Mouse (Mus musculus) monocyte, adult 5-6 weeks (primary cell): ENCODE data around the gene Abca2. TPM values are rescaled to one million over a fixed set of nuclear protein-coding genes. Genes with fewer than 3 reads are reported as not detected.
"Not testable (repeated sequence)": the region's sequence is repeated elsewhere in the genome, so short reads cannot be mapped to it uniquely, and the experiment has no call there.

Source experiments
- ATAC-seq: fragments of 153-309, 156-312 bp; replicated peaks from 2 replicates; pipeline ENCODE4 v1.8.0; 2017; ENCODE audit warnings: mild to moderate bottlenecking; ENCODE audit not compliant: low TSS enrichment, insufficient number of reproducible peaks, severe bottlenecking, poor library complexity, low FRiP score
- total RNA-seq: library from RNA; stranded (forward); fragments of 200-1000, 200-491, 200-594 nt; gene quantifications from 3 replicates; pipeline ENCODE4 v1.2.3, GENCODE M21; 2017

Gene Abca2
- 16.8 to 46.8 TPM (median 17.5 TPM) in 3 replicates for total RNA-seq

- ATAC-seq, result peak; percentile 32
Measured at GRCm38 (mm10) chr2:25428442-25429236, at the start of gene Abca2. Gene Abca2 (plus strand): TSS chr2:25428703.

GRCm38 (mm10) chr2:25384492-25384891 lies 44.0 kb upstream of the Abca2 start:
- ATAC-seq, result no peak

GRCm38 (mm10) chr2:25391266-25391665 lies 37.2 kb upstream of the Abca2 start:
- ATAC-seq, result no peak

- ATAC-seq, result no peak
Measured at GRCm38 (mm10) chr2:25394281-25395221, 34.0 kb upstream of the Abca2 start.

- no peak for ATAC-seq
Measured at GRCm38 (mm10) chr2:25395721-25396596, 32.5 kb upstream of the Abca2 start, which contains the start of gene Entpd2. Gene Entpd2 (plus strand): TSS chr2:25395874.

GRCm38 (mm10) chr2:25396597-25396983 lies 31.9 kb upstream of the Abca2 start:
- no peak for ATAC-seq

- no peak for ATAC-seq
Measured at GRCm38 (mm10) chr2:25397010-25397409, 31.5 kb upstream of the Abca2 start.

GRCm38 (mm10) chr2:25398065-25398464 lies 30.4 kb upstream of the Abca2 start:
- ATAC-seq, result no peak

GRCm38 (mm10) chr2:25399051-25399450 lies 29.5 kb upstream of the Abca2 start, which contains the start of gene Npdc1:
Gene Npdc1 (plus strand): TSS chr2:25399351.
- no peak for ATAC-seq

GRCm38 (mm10) chr2:25400291-25400690 lies 28.2 kb upstream of the Abca2 start:
- no peak for ATAC-seq

- no peak for ATAC-seq
Measured at GRCm38 (mm10) chr2:25400764-25401163, 27.7 kb upstream of the Abca2 start.

GRCm38 (mm10) chr2:25402377-25402971 lies 26.0 kb upstream of the Abca2 start:
- ATAC-seq, result 0 out of 2 replicates have a peak, but pooled peaks have one; percentile 41

GRCm38 (mm10) chr2:25402972-25403601 lies 25.4 kb upstream of the Abca2 start:
- ATAC-seq, result no peak

GRCm38 (mm10) chr2:25403994-25404393 lies 24.5 kb upstream of the Abca2 start:
- ATAC-seq, result no peak

- no peak for ATAC-seq
Measured at GRCm38 (mm10) chr2:25408908-25409307, 19.6 kb upstream of the Abca2 start.

- ATAC-seq, result not testable (repeated sequence)
Measured at GRCm38 (mm10) chr2:25413436-25413835, 15.1 kb upstream of the Abca2 start.

- no peak for ATAC-seq
Measured at GRCm38 (mm10) chr2:25417426-25417825, 11.1 kb upstream of the Abca2 start.

GRCm38 (mm10) chr2:25421896-25422295 lies 6.6 kb upstream of the Abca2 start:
- ATAC-seq, result no peak; the same call in 1 of the 2 replicates
